Mouse (Mus musculus) stomach, embryonic 14.5 days (tissue): ENCODE data around the gene Plxdc2. TPM values are rescaled to one million over a fixed set of nuclear protein-coding genes. Genes with fewer than 3 reads are reported as not detected.
"Not testable (repeated sequence)": the region's sequence is repeated elsewhere in the genome, so short reads cannot be mapped to it uniquely, and the experiment has no call there.

ENCODE experiments used
- ATAC-seq: fragments of 200-750 bp; cut with Nextera tagmentation; 2 replicates; pipeline ENCODE4 v1.8.0; 2017; ENCODE audit warnings: low read depth, moderate TSS enrichment; ENCODE audit not compliant: insufficient number of reproducible peaks, insufficient read depth, low FRiP score
- H3K27ac ChIP-seq: fragments of 300-500 bp; sonication (generic); 2 replicates; pipeline ENCODE4 v1.5.1; 2014; ENCODE audit warnings: mild to moderate bottlenecking, low read length, moderate library complexity, mixed read lengths
- H3K27me3 ChIP-seq: fragments of 300-500 bp; sonication (generic); 2 replicates; pipeline ENCODE4 v1.6.1; 2014; ENCODE audit warnings: low read length, control low read depth, mixed read lengths; ENCODE audit not compliant: control insufficient read depth, insufficient read depth
- H3K36me3 ChIP-seq: fragments of 300-500 bp; sonication (generic); 2 replicates; pipeline ENCODE4 v1.6.1; 2014; ENCODE audit warnings: mild to moderate bottlenecking, control low read depth, low read length, moderate library complexity, mixed read lengths; ENCODE audit not compliant: control insufficient read depth, insufficient read depth
- H3K4me1 ChIP-seq: fragments of 300-500 bp; sonication (generic); 2 replicates; pipeline ENCODE4 v1.6.1; 2014; ENCODE audit warnings: low read length, control low read depth, mixed read lengths; ENCODE audit not compliant: control insufficient read depth, insufficient read depth
- H3K4me2 ChIP-seq: fragments of 300-500 bp; sonication (generic); replicated peaks from 2 replicates; pipeline ENCODE4 v1.6.1; 2014; ENCODE audit warnings: low read depth, low read length, control low read depth
- H3K4me3 ChIP-seq: fragments of 300-500 bp; sonication (generic); 2 replicates; pipeline ENCODE4 v1.5.1; 2014; ENCODE audit warnings: low read depth, low read length, control low read depth
- H3K9ac ChIP-seq: fragments of 300-500 bp; sonication (generic); replicated peaks from 2 replicates; pipeline ENCODE4 v1.6.1; 2014; ENCODE audit warnings: low read depth, mild to moderate bottlenecking, control low read depth, low read length, moderate library complexity, mixed read lengths
- H3K9me3 ChIP-seq: fragments of 300-500 bp; sonication (generic); 2 replicates; pipeline ENCODE4 v1.6.1; 2016; ENCODE audit warnings: low read depth, low read length, control low read depth; ENCODE audit not compliant: control insufficient read depth
- WGBS: fragments of 180-500 bp; shearing (Covaris S2); extraction: QIAGEN DNeasy Blood & Tissue Kit; methylation state at CpG from one replicate; pipeline ENCODE4 v1.1.7; 2014; 5-methylcytosine and 5-hydroxymethylcytosine counted together
- polyA plus RNA-seq: library from polyadenylated mRNA; unstranded; fragments of >200 nt; fragmentation: Nextera tagmentation; extraction: Ambion mirVana; gene quantifications from 2 replicates; pipeline ENCODE4 v1.2.1, GENCODE M21; 2014

Plxdc2 gene
- polyA plus RNA-seq, 1 experiment from 2014 or later, result 27.8 TPM

DNA sequence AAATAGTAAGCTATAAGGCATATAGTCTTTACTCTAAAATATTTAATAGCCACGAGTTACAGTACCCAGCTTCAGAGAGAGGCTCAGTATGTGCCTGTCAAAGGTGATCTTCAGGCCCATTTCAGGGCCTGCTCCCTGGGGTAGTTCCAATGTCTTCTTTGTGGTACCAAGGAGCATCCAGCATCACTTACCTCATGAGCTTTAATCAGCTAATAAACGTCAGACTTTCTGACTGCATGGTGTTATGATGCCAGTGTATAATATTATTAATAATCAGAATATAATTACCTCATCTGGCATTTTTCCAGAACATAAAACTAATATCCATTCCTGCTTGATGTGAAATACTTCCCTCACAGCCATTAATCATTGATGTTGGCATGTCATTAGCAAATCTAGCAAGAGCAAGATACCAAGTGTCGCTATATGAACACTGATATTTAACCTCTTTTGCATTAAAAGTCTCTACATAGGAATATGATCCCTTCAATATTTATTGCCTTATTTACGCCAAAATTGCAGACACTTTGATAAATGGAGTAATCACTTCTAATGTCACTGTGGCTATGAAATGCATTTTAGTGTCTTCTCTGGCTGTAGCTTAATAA is 393.3 kb downstream of the Plxdc2 start:
- H3K4me1 ChIP-seq, result no peaks in the 10 kb centered on the region
- whole genome bisulfite sequencing, result 72% methylated on average over 4 of the region's 4 CpGs
- no peaks in the 10 kb centered on the region for H3K27me3 ChIP-seq
- no peak overlapping the region for H3K27ac ChIP-seq
- H3K9ac ChIP-seq, result no peak overlapping the region
- no peaks in the 10 kb centered on the region for H3K36me3 ChIP-seq
- H3K4me3 ChIP-seq, result no peak overlapping the region
- ATAC-seq, result no peak
- no peaks in the 10 kb centered on the region for H3K9me3 ChIP-seq
- H3K4me2 ChIP-seq, result no peak overlapping the region

DNA sequence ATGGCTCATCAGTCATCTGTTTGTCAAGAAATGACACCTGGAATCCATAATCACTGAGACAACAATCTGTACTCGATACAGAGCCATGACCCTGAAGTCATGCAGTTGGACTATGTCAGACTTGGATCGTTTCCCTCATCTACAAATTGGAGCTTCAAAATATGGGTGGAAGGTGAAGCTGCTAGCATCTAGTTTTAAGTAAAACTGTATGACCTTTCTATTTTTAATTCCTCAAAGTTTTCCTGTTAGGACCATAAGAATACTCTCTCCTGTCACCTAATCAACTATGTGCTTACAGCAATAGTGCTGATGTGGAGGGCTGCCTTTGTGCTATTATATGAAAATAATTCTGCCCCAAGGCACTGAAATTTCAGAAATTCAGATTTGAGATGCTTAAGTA is 401.1 kb downstream of the Plxdc2 start:
- Histone ChIP-seq H3K4me1 (no peaks in the 10 kb centered on the region), H3K27ac (no peak overlapping the region), H3K9me3 (no peaks in the 10 kb centered on the region), H3K36me3 (no peaks in the 10 kb centered on the region), H3K4me2 (no peak overlapping the region), H3K4me3 (no peak overlapping the region), H3K9ac (no peak overlapping the region), H3K27me3 (no peaks in the 10 kb centered on the region)
- 59% methylated on average over 2 of the region's 2 CpGs for WGBS
- ATAC-seq, result no peak

DNA sequence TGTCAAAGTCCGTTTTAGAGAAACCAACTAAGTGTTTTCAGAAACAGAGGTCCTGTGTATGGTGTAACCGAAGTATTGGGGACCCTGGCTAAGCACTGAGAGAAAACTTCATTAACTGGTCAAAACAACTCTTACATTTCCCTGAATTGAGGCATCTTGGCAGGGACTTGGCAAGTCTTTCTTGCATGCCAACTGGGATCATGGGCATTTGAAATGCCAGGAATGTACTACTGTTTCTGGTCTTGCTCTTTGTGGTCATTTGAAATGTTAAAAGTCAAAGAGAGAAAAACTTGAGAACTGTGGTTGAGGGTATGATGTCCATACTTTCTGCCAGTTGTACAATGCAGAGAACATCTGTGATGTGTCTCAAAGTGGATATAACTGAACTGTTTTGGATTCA is 403.7 kb downstream of the Plxdc2 start:
- Histone ChIP-seq H3K27ac (no peak overlapping the region), H3K4me2 (no peak overlapping the region), H3K9ac (no peak overlapping the region), H3K36me3 (no peaks in the 10 kb centered on the region), H3K4me1 (no peaks in the 10 kb centered on the region), H3K4me3 (no peak overlapping the region), H3K9me3 (no peaks in the 10 kb centered on the region), H3K27me3 (no peaks in the 10 kb centered on the region)
- no peak for ATAC-seq
- WGBS, result 88% methylated on average over 2 of the region's 2 CpGs

DNA sequence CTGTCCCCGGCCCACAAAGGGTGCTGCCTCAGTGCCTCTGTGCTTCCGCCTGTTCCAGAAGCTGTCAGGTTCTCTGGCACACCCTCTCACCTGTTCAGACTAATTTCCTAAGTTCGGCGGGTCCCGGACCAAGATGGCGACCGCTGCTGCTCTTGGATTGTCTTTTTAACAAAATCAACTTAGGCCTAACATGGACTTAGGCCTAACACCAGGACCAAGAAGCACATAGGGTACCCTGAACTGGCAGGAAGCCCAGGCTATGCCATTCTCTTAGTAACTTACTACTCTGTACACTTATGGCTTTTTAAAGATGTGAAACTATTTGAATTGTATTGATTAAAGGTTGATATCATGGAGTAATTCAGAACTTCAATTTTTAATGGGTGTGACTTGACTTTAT is 413.0 kb downstream of the Plxdc2 start:
- not testable (repeated sequence) for H3K4me2 ChIP-seq, H3K36me3 ChIP-seq, H3K27me3 ChIP-seq, H3K4me3 ChIP-seq, ATAC-seq, H3K4me1 ChIP-seq, H3K27ac ChIP-seq, H3K9me3 ChIP-seq, H3K9ac ChIP-seq
- WGBS, result 97% methylated on average over 5 of the region's 7 CpGs

DNA sequence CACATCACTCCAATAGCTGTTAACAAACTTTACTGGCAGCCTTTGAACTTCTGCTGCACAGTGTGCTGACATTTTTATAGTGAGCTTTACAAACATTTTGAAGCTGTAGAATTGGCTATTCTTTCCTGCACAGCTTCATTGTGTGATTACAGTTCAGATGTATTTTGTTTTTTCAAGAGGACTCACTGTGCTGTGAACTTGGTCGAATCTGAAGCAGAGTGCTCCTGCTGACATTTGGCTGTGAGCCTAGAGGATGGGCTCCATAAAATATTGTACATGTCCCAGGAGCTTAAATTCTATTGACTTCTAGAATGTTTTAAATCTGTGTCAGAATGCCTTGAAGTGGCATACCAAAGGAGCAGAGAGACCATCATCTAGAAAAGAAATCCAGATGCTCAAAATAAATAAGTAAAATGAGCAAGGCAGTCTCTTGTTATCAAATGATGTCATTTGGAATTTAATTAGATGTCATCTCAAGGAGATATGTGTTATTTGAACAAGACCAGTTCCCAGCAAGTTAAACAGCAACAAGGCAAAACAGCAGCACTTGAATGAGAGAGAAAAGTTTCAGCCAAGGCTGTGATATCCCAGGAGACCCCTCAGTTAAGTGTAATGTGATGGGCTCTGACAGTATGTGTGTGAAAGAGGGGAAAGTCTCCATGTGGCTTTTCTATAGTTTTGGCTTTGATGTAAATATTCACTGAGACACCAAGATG is 417.5 kb downstream of the Plxdc2 start:
- no peak overlapping the region for H3K9ac ChIP-seq
- no peak for ATAC-seq
- 7% methylated on average over 1 of the region's 1 CpGs for WGBS
- no peak overlapping the region for H3K4me2 ChIP-seq
- no peaks in the 10 kb centered on the region for H3K9me3 ChIP-seq
- no peaks in the 10 kb centered on the region for H3K27me3 ChIP-seq
- no peaks in the 10 kb centered on the region for H3K4me1 ChIP-seq
- H3K4me3 ChIP-seq, result no peak overlapping the region
- no peak overlapping the region for H3K27ac ChIP-seq
- no peaks in the 10 kb centered on the region for H3K36me3 ChIP-seq

DNA sequence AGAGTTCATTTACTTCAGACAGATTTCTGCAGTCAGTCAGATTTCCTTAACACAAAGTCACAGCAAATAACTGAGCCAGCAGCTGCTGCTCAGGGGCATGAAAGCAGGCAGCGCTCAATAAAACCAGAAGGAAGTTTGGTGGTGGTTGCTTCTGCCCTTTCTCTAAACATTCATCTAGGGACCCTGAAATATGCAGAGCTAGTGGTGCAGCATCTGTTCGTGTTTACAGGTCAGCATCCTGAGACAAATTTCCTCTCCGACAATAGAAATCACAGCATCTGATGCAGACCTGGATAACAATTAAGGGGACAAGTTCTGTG is 418.0 kb downstream of the Plxdc2 start:
- 58% methylated on average over 3 of the region's 3 CpGs for WGBS
- no peak for ATAC-seq
- Histone ChIP-seq H3K9ac (no peak overlapping the region), H3K36me3 (no peaks in the 10 kb centered on the region), H3K9me3 (no peaks in the 10 kb centered on the region), H3K27me3 (no peaks in the 10 kb centered on the region), H3K27ac (no peak overlapping the region), H3K4me3 (no peak overlapping the region), H3K4me2 (no peak overlapping the region), H3K4me1 (no peaks in the 10 kb centered on the region)

DNA sequence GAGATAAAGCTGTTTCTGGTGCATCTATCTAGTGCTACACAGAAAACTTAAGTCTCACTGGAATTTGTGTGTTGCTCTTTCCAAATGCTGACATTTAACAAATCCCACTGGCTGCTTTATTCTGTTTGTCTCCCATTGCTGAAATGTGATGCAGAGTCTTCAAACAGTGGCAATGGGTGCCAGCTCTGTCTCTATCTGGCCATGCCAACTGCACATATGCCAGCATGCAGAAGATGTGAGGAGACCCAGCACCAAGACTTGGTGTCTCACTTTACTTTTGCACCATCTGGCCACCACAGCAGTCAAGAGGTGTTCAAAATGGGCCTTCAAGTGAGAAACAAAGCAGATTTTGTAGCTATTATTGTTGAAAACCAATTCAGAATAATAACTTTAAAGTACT is 439.2 kb downstream of the Plxdc2 start:
- H3K4me2 ChIP-seq, result no peak overlapping the region

More for the DNA sequence above, 439.2 kb downstream of the Plxdc2 start:
- Histone ChIP-seq H3K36me3 (no peaks in the 10 kb centered on the region), H3K4me1 (no peaks in the 10 kb centered on the region), H3K27me3 (no peaks in the 10 kb centered on the region), H3K4me3 (no peak overlapping the region), H3K9me3 (no peaks in the 10 kb centered on the region), H3K9ac (no peak overlapping the region), H3K27ac (no peak overlapping the region)
- no peak for ATAC-seq
